Mouse (Mus musculus) granulocyte monocyte progenitor cell, adult 5-6 weeks (primary cell): ENCODE data around the gene Det1. TPM values are rescaled to one million over a fixed set of nuclear protein-coding genes. Genes with fewer than 3 reads are reported as not detected.

ENCODE experiments used
- ATAC-seq: replicated peaks from 2 replicates; pipeline ENCODE4 v1.8.0; 2016; ENCODE audit warnings: mild to moderate bottlenecking, moderate TSS enrichment, inconsistent platforms; ENCODE audit not compliant: poor library complexity, severe bottlenecking
- total RNA-seq, 2 experiments: library from RNA; stranded (forward) in 1 of 2; stranded (reverse) in 1 of 2; fragments of 200-712, 200-1000 nt in 1 of 2; fragments of >200 nt in 1 of 2; fragmentation: Nextera tagmentation in 1 of 2; gene quantifications; 2 replicates each; pipeline ENCODE4 v1.2.3; 2014 to 2017

The Det1 gene
- total RNA-seq, 2 experiments from 2014 or later = 17.9 to 22.5 TPM

GRCm38 (mm10) chr7:78855044-78855655 is 8.1 kb upstream of the Det1 start:
- ATAC-seq = no peak

GRCm38 (mm10) chr7:78854051-78854450 is 7.0 kb upstream of the Det1 start:
- peak; percentile 46; the same call in 1 of the 2 replicates for ATAC-seq

- ATAC-seq = peak; percentile 66
Measured at GRCm38 (mm10) chr7:78846066-78846716, 872 bp downstream of the Det1 start.

- ATAC-seq = no peak
Measured at GRCm38 (mm10) chr7:78841601-78842000, 5.5 kb downstream of the Det1 start.

GRCm38 (mm10) chr7:78837250-78837649 is 9.8 kb downstream of the Det1 start:
- ATAC-seq = peak; percentile 92

GRCm38 (mm10) chr7:78835656-78836055 is 11.4 kb downstream of the Det1 start:
- no peak for ATAC-seq

GRCm38 (mm10) chr7:78827749-78828362 is 19.2 kb downstream of the Det1 start:
- no peak for ATAC-seq

GRCm38 (mm10) chr7:78826682-78827385 is 20.2 kb downstream of the Det1 start:
- peak; percentile 46; the same call in 1 of the 2 replicates for ATAC-seq

GRCm38 (mm10) chr7:78818336-78818735 is 28.7 kb downstream of the Det1 start:
- ATAC-seq = peak; percentile 17; the same call in 1 of the 2 replicates

- ATAC-seq = no peak
Measured at GRCm38 (mm10) chr7:78814766-78815165, 32.3 kb downstream of the Det1 start.

- ATAC-seq = no peak
Measured at GRCm38 (mm10) chr7:78813791-78814190, 33.3 kb downstream of the Det1 start.

- no peak for ATAC-seq
Measured at GRCm38 (mm10) chr7:78807192-78807591, 39.9 kb downstream of the Det1 start.

GRCm38 (mm10) chr7:78803841-78804240 is 43.2 kb downstream of the Det1 start:
- peak; percentile 50; the same call in 1 of the 2 replicates for ATAC-seq

- ATAC-seq = peak; percentile 31; the same call in 1 of the 2 replicates
Measured at GRCm38 (mm10) chr7:78799730-78800496, 47.1 kb downstream of the Det1 start.

- ATAC-seq = no peak
Measured at GRCm38 (mm10) chr7:78797843-78798455, 49.1 kb downstream of the Det1 start.

- no peak for ATAC-seq
Measured at GRCm38 (mm10) chr7:78796624-78797023, 50.4 kb downstream of the Det1 start.

GRCm38 (mm10) chr7:78794571-78795092 is 52.4 kb downstream of the Det1 start:
- ATAC-seq = no peak

GRCm38 (mm10) chr7:78793895-78794570 is 53.0 kb downstream of the Det1 start:
- ATAC-seq = peak; percentile 75
